Mouse (Mus musculus) limb, embryonic 14.5 days (tissue): ENCODE measurements around the gene Brca2. TPM values are rescaled to one million over a fixed set of nuclear protein-coding genes. Genes with fewer than 3 reads are reported as not detected.

Experiments
- ATAC-seq: fragments of 200-750 bp; cut with Nextera tagmentation; 2 replicates; pipeline ENCODE4 v1.8.0; 2017; ENCODE audit warnings: low read depth, moderate number of reproducible peaks, moderate TSS enrichment; ENCODE audit not compliant: low FRiP score
- DNase-seq: peaks from one replicate; pipeline ENCODE4 v3.0.0-alpha.2; 2015; ENCODE audit warnings: low spot score
- H3K27ac ChIP-seq: fragments of 300-500 bp; sonication (generic); replicated peaks from 2 replicates; pipeline ENCODE4 v1.5.1; 2014; ENCODE audit warnings: low read depth, mild to moderate bottlenecking, low read length, moderate library complexity, mixed read lengths
- H3K27me3 ChIP-seq: fragments of 300-500 bp; sonication (generic); 2 replicates; pipeline ENCODE4 v1.6.1; 2014; ENCODE audit warnings: low read length, mixed read lengths; ENCODE audit not compliant: control insufficient read depth, insufficient read depth
- H3K36me3 ChIP-seq: fragments of 300-500 bp; sonication (generic); 2 replicates; pipeline ENCODE4 v1.6.1; 2014; ENCODE audit warnings: mild to moderate bottlenecking, low read length, moderate library complexity, mixed read lengths; ENCODE audit not compliant: control insufficient read depth, insufficient read depth
- H3K4me1 ChIP-seq: fragments of 300-500 bp; sonication (generic); 2 replicates; pipeline ENCODE4 v1.6.1; 2014; ENCODE audit warnings: antibody characterized with exemption, low read length, mixed read lengths; ENCODE audit not compliant: control insufficient read depth, insufficient read depth
- H3K4me2 ChIP-seq: fragments of 300-500 bp; sonication (generic); replicated peaks from 2 replicates; pipeline ENCODE4 v1.6.1; 2014; ENCODE audit warnings: low read depth, mild to moderate bottlenecking, low read length, moderate library complexity; ENCODE audit not compliant: severe bottlenecking
- H3K4me3 ChIP-seq: fragments of 300-500 bp; sonication (generic); replicated peaks from 2 replicates; pipeline ENCODE4 v1.5.1; 2014; ENCODE audit warnings: low read length
- H3K9ac ChIP-seq: fragments of 300-500 bp; sonication (generic); 2 replicates; pipeline ENCODE4 v1.6.1; 2014; ENCODE audit warnings: mild to moderate bottlenecking, low read depth, low read length, moderate library complexity; ENCODE audit not compliant: severe bottlenecking
- H3K9me3 ChIP-seq: fragments of 300-500 bp; sonication (generic); 2 replicates; pipeline ENCODE4 v1.6.1; 2016; ENCODE audit warnings: low read length; ENCODE audit not compliant: control insufficient read depth
- POLR2A ChIP-seq: fragments of 200-500 bp; IDR thresholded peaks from 2 replicates; pipeline ENCODE4 v1.8.0; 2012; ENCODE audit warnings: inconsistent platforms, mild to moderate bottlenecking, moderate library complexity, borderline replicate concordance; ENCODE audit not compliant: insufficient read depth, insufficient read length; ENCODE audit errors: extremely low read depth
- WGBS: fragments of 180-500 bp; shearing (Covaris S2); extraction: QIAGEN DNeasy Blood & Tissue Kit; methylation state at CpG from one replicate; pipeline ENCODE4 v1.1.7; 2014; 5-methylcytosine and 5-hydroxymethylcytosine counted together
- polyA plus RNA-seq, 2 experiments: library from polyadenylated mRNA; depleted of rRNA in 1 of 2; stranded (reverse) in 1 of 2; unstranded in 1 of 2; fragments of >200 nt; fragmentation: Nextera tagmentation in 1 of 2; extraction: Ambion mirVana in 1 of 2; gene quantifications; 2 replicates each; pipeline versions ENCODE4 v1.2.1 to v1.2.3; 2012 to 2014

Brca2 gene
- polyA plus RNA-seq, 2 experiments = 15.9 to 25.9 TPM

DNA sequence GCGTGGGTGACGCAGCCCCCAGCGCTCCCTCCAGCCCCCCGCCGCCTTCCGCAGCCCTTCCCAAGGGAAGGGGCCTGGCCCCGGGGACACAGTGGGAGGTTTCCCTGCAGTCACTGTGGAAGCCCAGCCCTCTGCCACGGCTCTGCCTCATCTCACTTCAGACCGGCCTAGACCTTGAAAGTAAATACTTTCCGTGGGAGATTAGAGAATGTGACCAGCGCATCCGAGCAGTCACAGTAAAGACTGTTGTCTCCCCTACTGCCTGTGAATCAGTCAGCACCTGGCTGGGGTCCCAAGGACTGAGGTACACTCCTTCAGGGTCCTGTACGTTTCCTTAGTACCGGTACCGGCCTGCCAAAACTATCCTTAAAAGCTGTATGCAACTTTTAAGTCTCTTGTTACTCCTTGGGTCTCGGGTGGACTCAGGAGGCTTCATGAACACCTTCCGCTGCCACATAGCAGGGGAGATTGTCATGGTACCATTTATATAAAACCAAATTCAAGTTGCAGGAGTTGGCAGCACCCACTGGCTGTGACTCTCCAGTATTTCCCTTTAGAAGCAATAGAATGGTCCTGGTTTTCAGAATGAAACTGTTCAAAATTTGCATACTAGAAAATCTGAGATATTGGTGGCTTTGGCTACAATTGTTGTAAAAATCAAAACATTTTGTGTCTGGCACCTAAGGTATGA, 72.4 kb downstream of the Brca2 start:
- TF ChIP-seq POLR2A = no peak
- DNase-seq = no peak
- Histone ChIP-seq H3K4me1 (peaks cover 7% of the 10 kb centered on the region; the same call in 1 of the 2 replicates), H3K9me3 (no peaks in the 10 kb centered on the region), H3K4me2 (peak overlapping the region; percentile 99), H3K9ac (peak overlapping the region; percentile 60), H3K27ac (no peak overlapping the region), H3K36me3 (no peaks in the 10 kb centered on the region), H3K4me3 (peak overlapping the region; percentile 77), H3K27me3 (peaks cover 18% of the 10 kb centered on the region; the same call in 1 of the 2 replicates)
- WGBS = 10% methylated on average over 12 of the region's 17 CpGs
- ATAC-seq = no peak

DNA sequence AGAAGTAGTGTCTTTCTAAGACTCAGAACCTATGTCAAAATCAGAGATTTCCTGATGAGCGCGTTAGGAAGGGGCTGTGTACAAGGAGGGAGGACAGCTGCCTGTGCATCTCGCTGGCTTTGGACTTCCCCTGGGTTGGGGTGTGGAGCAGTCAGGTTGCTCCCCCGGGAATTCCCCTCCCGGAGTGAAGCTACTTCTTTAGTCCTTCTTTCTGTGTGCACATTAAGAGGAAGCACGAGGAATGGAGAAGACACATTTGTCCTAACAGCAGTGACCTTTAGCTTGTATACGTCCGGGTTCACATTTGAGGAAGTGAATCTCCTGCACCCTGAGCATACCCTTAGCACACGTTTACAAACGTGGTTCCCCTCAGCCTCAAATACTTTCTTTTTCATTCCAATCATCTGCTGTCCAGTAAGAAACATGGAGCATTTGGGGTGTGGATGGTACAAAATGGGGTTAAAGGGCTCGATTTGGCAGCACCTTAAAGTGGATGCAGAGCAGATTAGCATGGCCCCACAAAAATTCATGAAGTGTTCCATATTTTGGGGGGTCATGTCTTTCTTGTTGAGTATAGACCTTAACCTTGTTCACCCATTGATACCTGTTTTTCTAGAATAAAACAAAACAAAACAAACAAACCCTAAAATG, 73.1 kb downstream of the Brca2 start:
- H3K4me1 ChIP-seq = peaks cover 7% of the 10 kb centered on the region; the same call in 1 of the 2 replicates
- ATAC-seq (no peak), DNase-seq (no peak)
- TF ChIP-seq POLR2A = no peak
- no peaks in the 10 kb centered on the region for H3K36me3 ChIP-seq
- no peak overlapping the region for H3K4me3 ChIP-seq
- H3K9ac ChIP-seq = no peak overlapping the region
- H3K9me3 ChIP-seq = no peaks in the 10 kb centered on the region
- peaks cover 18% of the 10 kb centered on the region; the same call in 1 of the 2 replicates for H3K27me3 ChIP-seq
- no peak overlapping the region for H3K4me2 ChIP-seq
- H3K27ac ChIP-seq = no peak overlapping the region
- WGBS = 59% methylated on average over 11 of the region's 11 CpGs

DNA sequence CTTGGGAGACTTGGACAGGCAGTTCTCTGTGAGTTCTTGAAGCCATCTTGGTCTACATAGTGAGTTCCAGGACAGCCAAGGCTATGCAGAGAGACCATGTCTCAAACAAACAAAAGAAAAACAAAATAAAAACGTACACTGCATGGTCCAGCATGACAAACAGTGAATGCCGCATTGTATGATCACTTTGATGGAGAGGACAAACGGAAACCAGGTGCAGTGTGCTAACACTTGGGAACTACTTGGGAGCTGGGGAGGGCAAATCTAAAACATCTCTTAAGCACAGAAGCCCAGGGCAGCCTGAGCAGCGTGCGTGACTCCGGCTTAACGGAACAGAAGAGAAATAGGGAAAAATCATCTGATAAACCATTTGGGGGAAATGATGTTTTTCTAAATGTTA, 74.7 kb downstream of the Brca2 start, which contains the start of gene N4bp2l1:
N4bp2l1 (minus strand) TSS at position 101 of the 400 bp plus-strand sequence.
- ATAC-seq = no peak

DNA sequence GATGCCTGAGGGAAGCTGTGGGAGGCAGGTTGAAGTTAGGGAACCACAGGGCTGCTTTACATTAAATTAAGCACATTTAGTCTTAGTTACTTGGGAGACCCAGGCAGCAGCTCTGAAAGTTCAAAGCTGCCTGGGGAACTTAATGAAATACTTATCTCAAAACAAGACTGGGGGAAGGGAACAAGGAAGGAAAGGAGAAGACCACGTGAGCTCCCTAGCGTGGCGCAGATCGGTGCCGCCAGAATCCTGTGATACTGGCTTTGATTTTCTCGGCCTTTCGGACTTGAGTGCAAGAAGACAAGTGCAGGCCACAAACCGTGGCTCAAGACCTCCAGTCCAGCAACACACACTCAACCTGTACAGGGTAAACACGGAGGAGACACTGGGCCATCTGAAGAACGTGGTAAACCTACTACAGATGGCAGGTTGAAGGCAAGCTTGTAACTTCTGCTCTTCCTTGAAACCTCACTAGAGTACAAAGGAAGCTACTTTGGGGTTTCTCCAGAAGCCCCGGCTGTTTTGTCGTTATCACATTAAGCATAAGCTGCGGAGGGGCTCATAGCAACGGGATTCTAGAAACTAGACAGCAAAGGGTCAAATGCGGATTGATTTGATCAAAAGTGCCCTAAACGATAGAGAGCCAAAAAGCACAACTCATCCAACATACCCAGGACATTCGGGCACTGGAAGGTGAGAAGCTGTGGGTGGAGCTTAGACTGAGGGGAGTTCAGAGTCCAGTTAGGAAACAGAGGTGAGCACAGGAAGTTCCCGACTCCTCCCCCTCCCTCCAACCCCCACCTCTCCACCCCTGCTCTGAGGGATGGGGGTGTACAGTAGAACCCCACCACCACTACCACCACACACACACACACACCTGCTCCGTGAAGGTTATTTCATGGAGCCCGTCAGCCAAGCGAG, 76.0 kb downstream of the Brca2 start:
- no peaks in the 10 kb centered on the region for H3K9me3 ChIP-seq
- H3K9ac ChIP-seq = no peak overlapping the region
- no peak overlapping the region for H3K27ac ChIP-seq
- H3K4me2 ChIP-seq = no peak overlapping the region
- no peaks in the 10 kb centered on the region for H3K36me3 ChIP-seq
- no peak for TF ChIP-seq POLR2A
- 59% methylated on average over 21 of the region's 21 CpGs for WGBS
- ATAC-seq (no peak), DNase-seq (no peak)
- H3K27me3 ChIP-seq = peaks cover 12% of the 10 kb centered on the region; the same call in 1 of the 2 replicates
- H3K4me3 ChIP-seq = no peak overlapping the region
- peaks cover 3% of the 10 kb centered on the region; the same call in 1 of the 2 replicates for H3K4me1 ChIP-seq

More for the DNA sequence above, 74.7 kb downstream of the Brca2 start, which contains the start of gene N4bp2l1:
- no peak within 1 kb of the TSS for H3K4me2 ChIP-seq
- peaks cover 7% of the 10 kb centered on the region; the same call in 1 of the 2 replicates for H3K4me1 ChIP-seq
- peaks cover 18% of the 10 kb centered on the region; the same call in 1 of the 2 replicates for H3K27me3 ChIP-seq
- no peaks in the 10 kb centered on the region for H3K36me3 ChIP-seq
- TF ChIP-seq POLR2A = no peak
- WGBS = 67% methylated on average over 7 of the region's 7 CpGs
- H3K9me3 ChIP-seq = no peaks in the 10 kb centered on the region
- no peak for DNase-seq
- no peak within 1 kb of the TSS for H3K9ac ChIP-seq
- no peak within 1 kb of the TSS for H3K27ac ChIP-seq
- no peak within 1 kb of the TSS for H3K4me3 ChIP-seq
